Mouse (Mus musculus): Measurements from ENCODE around the gene Zfp369. TPM values are rescaled to one million over a fixed set of nuclear protein-coding genes. Genes with fewer than 3 reads are reported as not detected.

The Zfp369 gene
- polyA plus RNA-seq, 1 experiment from 2014 or later: 15.3 TPM

Other genes starting within 250 kb of the Zfp369 start
- not detected in 2 replicates for gene Spata31d1c, start 245.8 kb upstream of the Zfp369 start, polyA plus RNA-seq (2015; fragmentation: Nextera tagmentation; extraction: Ambion mirVana)
- not detected in 2 replicates for gene Prss47, start 226.1 kb upstream of the Zfp369 start, polyA plus RNA-seq (2015; fragmentation: Nextera tagmentation; extraction: Ambion mirVana)
- 43.7 and 44.3 TPM in 2 replicates for gene Mfsd14b, start 165.8 kb upstream of the Zfp369 start, polyA plus RNA-seq (2015; fragmentation: Nextera tagmentation; extraction: Ambion mirVana)
- gene Olfr465-ps1, start 140.7 kb upstream of the Zfp369 start, polyA plus RNA-seq (2015; fragmentation: Nextera tagmentation; extraction: Ambion mirVana): not detected in 2 replicates
- not detected in 2 replicates for gene Olfr466, start 128.6 kb upstream of the Zfp369 start, polyA plus RNA-seq (2015; fragmentation: Nextera tagmentation; extraction: Ambion mirVana)
- not detected in 2 replicates for gene Nlrp4f, start 72.8 kb upstream of the Zfp369 start, polyA plus RNA-seq (2015; fragmentation: Nextera tagmentation; extraction: Ambion mirVana)
- gene Gm10775, start 19.3 kb upstream of the Zfp369 start, polyA plus RNA-seq (2015; fragmentation: Nextera tagmentation; extraction: Ambion mirVana): not detected in 2 replicates
- not detected in 2 replicates for gene Gm10139, start 233.9 kb downstream of the Zfp369 start, polyA plus RNA-seq (2015; fragmentation: Nextera tagmentation; extraction: Ambion mirVana)

All from thymus, postnatal 0 days (tissue).